Mouse (Mus musculus) CH12.LX (cell line): ENCODE data around the gene Stat6. TPM values are rescaled to one million over a fixed set of nuclear protein-coding genes. Genes with fewer than 3 reads are reported as not detected.

Source experiments
- DNase-seq: peaks from one replicate; pipeline ENCODE4 v3.0.0-alpha.2; 2013; ENCODE audit errors: extremely low read depth
- H3K27ac ChIP-seq: 2 replicates; pipeline ENCODE4 v1.5.1; 2012; ENCODE audit warnings: low read depth, mild to moderate bottlenecking, control low read depth, moderate library complexity; ENCODE audit not compliant: insufficient read depth
- H3K27me3 ChIP-seq: replicated peaks from 2 replicates; pipeline ENCODE3; 2012; ENCODE audit warnings: inconsistent platforms
- H3K36me3 ChIP-seq, 2 experiments: replicated peaks in 1 of 2; 2 replicates each; pipeline versions ENCODE3 to v1.6.1; 2012; ENCODE audit warnings: inconsistent platforms in 1 of 2, low read length in 1 of 2, mild to moderate bottlenecking in 1 of 2, mixed read lengths in 1 of 2, moderate library complexity in 1 of 2; ENCODE audit not compliant: control insufficient read depth in 1 of 2, insufficient read depth in 1 of 2
- H3K4me1 ChIP-seq, 2 experiments: 2 replicates each; pipeline ENCODE4 v1.6.1; 2012; ENCODE audit warnings: inconsistent platforms in 1 of 2, moderate library complexity in 1 of 2; ENCODE audit not compliant: insufficient read depth in 2 of 2, control insufficient read depth in 1 of 2
- H3K4me2 ChIP-seq: 2 replicates; pipeline ENCODE4 v1.6.1; 2012; ENCODE audit warnings: low read depth, mild to moderate bottlenecking, control low read depth; ENCODE audit not compliant: poor library complexity, insufficient read depth, severe bottlenecking
- H3K4me3 ChIP-seq, 3 experiments: fragments of 150-350 bp in 1 of 3; sonication (generic) in 1 of 3; replicated peaks in 1 of 3; 2 replicates each; pipeline versions ENCODE3 to v1.5.1; 2011 to 2012; ENCODE audit warnings: low read depth in 2 of 3, low read length in 2 of 3, mild to moderate bottlenecking in 2 of 3, moderate library complexity in 2 of 3, control low read depth in 1 of 3, improper control_type of control experiment in 1 of 3, inconsistent platforms in 1 of 3, mixed read lengths in 1 of 3; ENCODE audit not compliant: poor library complexity in 1 of 3
- H3K79me2 ChIP-seq: replicated peaks from 2 replicates; pipeline ENCODE4 v1.6.1; 2012; ENCODE audit warnings: mild to moderate bottlenecking, moderate library complexity; ENCODE audit not compliant: control insufficient read depth, poor library complexity, insufficient read depth, severe bottlenecking; ENCODE audit errors: extremely low read depth
- H3K9ac ChIP-seq: 2 replicates; pipeline ENCODE4 v1.6.1; 2012; ENCODE audit warnings: low read depth, mild to moderate bottlenecking, control low read depth, moderate library complexity; ENCODE audit not compliant: insufficient read depth
- H3K9me3 ChIP-seq: replicated peaks from 2 replicates; pipeline ENCODE3; 2012; ENCODE audit warnings: low read length, inconsistent platforms, mixed read lengths
- BHLHE40 ChIP-seq: IDR thresholded peaks from 2 replicates; pipeline ENCODE4 v1.6.1; 2011; ENCODE audit warnings: mild to moderate bottlenecking, low read depth, low read length, improper control_type of control experiment
- CHD1 ChIP-seq: IDR thresholded peaks from 2 replicates; pipeline ENCODE4 v1.6.1; 2012; ENCODE audit warnings: low read depth, low read length, improper control_type of control experiment, inconsistent platforms
- CHD2 ChIP-seq: IDR thresholded peaks from 2 replicates; pipeline ENCODE4 v1.6.1; 2011; ENCODE audit warnings: low read length, improper control_type of control experiment
- EP300 ChIP-seq: IDR thresholded peaks from 2 replicates; pipeline ENCODE4 v1.6.1; 2011; ENCODE audit warnings: low read length, improper control_type of control experiment
- ETS1 ChIP-seq: conservative IDR thresholded peaks from 2 replicates; pipeline ENCODE4 v1.6.1; 2012; ENCODE audit warnings: low read depth, mild to moderate bottlenecking, inconsistent platforms, low read length, improper control_type of control experiment, moderate library complexity
- HCFC1 ChIP-seq: IDR thresholded peaks from 2 replicates; pipeline ENCODE4 v1.6.1; 2012; ENCODE audit warnings: low read depth, mild to moderate bottlenecking, inconsistent platforms, low read length, improper control_type of control experiment
- IRF4 ChIP-seq: IDR thresholded peaks from 2 replicates; pipeline ENCODE4 v1.6.1; 2014; ENCODE audit warnings: low read depth, mild to moderate bottlenecking, inconsistent platforms, low read length, improper control_type of control experiment
- JUN ChIP-seq: IDR thresholded peaks from 2 replicates; pipeline ENCODE4 v1.6.1; 2011; ENCODE audit warnings: low read depth, mild to moderate bottlenecking, low read length, improper control_type of control experiment, moderate library complexity; ENCODE audit not compliant: insufficient read depth
- MAFK ChIP-seq: IDR thresholded peaks from 2 replicates; pipeline ENCODE4 v1.6.1; 2011; ENCODE audit warnings: low read length, improper control_type of control experiment; ENCODE audit not compliant: insufficient replicate concordance
- MXI1 ChIP-seq: IDR thresholded peaks from 2 replicates; pipeline ENCODE4 v1.6.1; 2011; ENCODE audit warnings: mild to moderate bottlenecking, low read depth, low read length, improper control_type of control experiment
- MYC ChIP-seq: IDR thresholded peaks from 2 replicates; pipeline ENCODE4 v1.6.1; 2011; ENCODE audit warnings: low read depth, mild to moderate bottlenecking, improper control_type of control experiment, low read length
- NELFE ChIP-seq: IDR thresholded peaks from 2 replicates; pipeline ENCODE4 v1.6.1; 2011; ENCODE audit warnings: low read depth, low read length, improper control_type of control experiment
- NRF1 ChIP-seq: IDR thresholded peaks from 2 replicates; pipeline ENCODE4 v1.6.1; 2014; ENCODE audit warnings: low read depth, mild to moderate bottlenecking, inconsistent platforms, low read length, improper control_type of control experiment, moderate library complexity
- POLR2A ChIP-seq: IDR thresholded peaks from 2 replicates; pipeline ENCODE4 v1.6.1; 2011; ENCODE audit warnings: low read depth, mild to moderate bottlenecking, improper control_type of control experiment, low read length
- RAD21 ChIP-seq: IDR thresholded peaks from 2 replicates; pipeline ENCODE4 v1.6.1; 2011; ENCODE audit warnings: low read depth, mild to moderate bottlenecking, low read length, improper control_type of control experiment, moderate library complexity
- SIN3A ChIP-seq: IDR thresholded peaks from 2 replicates; pipeline ENCODE4 v1.6.1; 2012; ENCODE audit warnings: low read length, improper control_type of control experiment, inconsistent platforms
- UBTF ChIP-seq: IDR thresholded peaks from 2 replicates; pipeline ENCODE4 v1.6.1; 2012; ENCODE audit warnings: low read depth, mild to moderate bottlenecking, inconsistent platforms, low read length, improper control_type of control experiment, moderate library complexity
- USF1 ChIP-seq: IDR thresholded peaks from 2 replicates; pipeline ENCODE4 v1.6.1; 2014; ENCODE audit warnings: low read depth, mild to moderate bottlenecking, inconsistent platforms, low read length, improper control_type of control experiment
- ZNF384 ChIP-seq: IDR thresholded peaks from 2 replicates; pipeline ENCODE4 v1.6.1; 2012; ENCODE audit warnings: low read depth, low read length, improper control_type of control experiment, inconsistent platforms
- dilution Hi-C: fragments of 300-500 bp; cut with MboI; formaldehyde crosslinking; loops from 2 replicates; pipeline ENCODE4 v1.14.3; 2020; ENCODE audit warnings: low sequenced_read_pairs; ENCODE audit not compliant: extremely low pct_unique_long_range_greater_than_20kb, extremely low pct_ligation_motif_present
- in situ Hi-C: fragments of 300-500 bp; cut with MboI; formaldehyde crosslinking; loops from 3 replicates; pipeline ENCODE4 v1.14.3; 2019; ENCODE audit warnings: low sequenced_read_pairs, low pct_ligation_motif_present, low pct_unique_long_range_greater_than_20kb, mixed read lengths
- polyA plus RNA-seq: library from polyadenylated mRNA; unstranded; fragments of >175 nt; gene quantifications from 2 replicates; pipeline ENCODE4 v1.2.1, GENCODE M21; 2012; ENCODE audit warnings: low read depth; ENCODE audit not compliant: insufficient read length
- total RNA-seq, 2 experiments: library from RNA; depleted of rRNA; stranded (reverse); fragments of 300-350 nt in 1 of 2; fragments of >200 nt in 1 of 2; gene quantifications; 2 replicates each; pipeline ENCODE4 v1.2.3; 2012 to 2014

The Stat6 gene
- total and polyA plus RNA-seq, 3 experiments: 71.5 to 76.6 (median 72.1) TPM

- TF ChIP-seq USF1 (no peak), POLR2A (no peak; the same call in none of the 2 replicates)
- TF ChIP-seq, all 38 proteins: peak for 20
Measured at GRCm38 (mm10) chr10:127668093-127669050, 25.6 kb downstream of the Stat6 start, which contains the start of gene Nab2 (continued).

DNA sequence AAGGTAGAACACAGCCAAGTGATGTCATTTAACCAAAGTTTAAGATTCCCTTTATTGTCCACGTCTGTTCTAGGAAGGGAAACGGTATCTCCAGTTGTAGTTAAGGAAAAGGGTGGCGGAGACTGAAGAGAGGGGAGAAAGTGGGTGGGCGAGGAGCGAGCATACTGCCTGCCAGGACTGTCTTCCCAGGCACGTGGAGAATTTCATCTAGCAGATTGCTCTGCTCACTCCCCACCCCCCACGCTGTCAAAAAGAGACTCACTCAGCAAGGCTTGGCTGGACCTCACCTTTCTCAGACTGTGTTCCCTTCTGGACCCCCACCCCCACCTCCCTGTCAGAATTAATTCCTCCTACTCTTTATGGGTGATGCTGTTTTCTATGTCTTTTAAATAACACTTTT lies 26.4 kb downstream of the Stat6 start:
- H3K79me2 ChIP-seq: no peaks in the 10 kb centered on the region
- TF ChIP-seq USF1 (no peak), POLR2A (no peak), RAD21 (no peak), MYC (no peak), CHD1 (no peak), MXI1 (no peak), NELFE (no peak), BHLHE40 (no peak), JUN (no peak), MAFK (no peak), CHD2 (no peak), IRF4 (no peak), NRF1 (no peak), SIN3A (no peak), ETS1 (no peak), EP300 (no peak), ZNF384 (no peak), HCFC1 (no peak), UBTF (no peak)
- peaks cover 26% of the 10 kb centered on the region for H3K27me3 ChIP-seq
- H3K9ac ChIP-seq: peak overlapping the region; percentile 93; the same call in 1 of the 2 replicates
- no peak for DNase-seq
- H3K4me2 ChIP-seq: peak overlapping the region; percentile 77
- peak overlapping the region in 1 of 3 experiments; percentile 56 for H3K4me3 ChIP-seq
- H3K9me3 ChIP-seq: no peaks in the 10 kb centered on the region
- peak overlapping the region; percentile 30; the same call in 1 of the 2 replicates for H3K27ac ChIP-seq
- peaks cover 7 to 44% of the 10 kb centered on the region in 2 experiments for H3K4me1 ChIP-seq
- dilution Hi-C loops (no loop called here), in situ Hi-C loops (no loop called here)
- peaks cover 0 to 9% of the 10 kb centered on the region in 2 experiments for H3K36me3 ChIP-seq
